Mouse (Mus musculus): ENCODE measurements around the gene Gm17689.

The Gm17689 gene

DNA sequence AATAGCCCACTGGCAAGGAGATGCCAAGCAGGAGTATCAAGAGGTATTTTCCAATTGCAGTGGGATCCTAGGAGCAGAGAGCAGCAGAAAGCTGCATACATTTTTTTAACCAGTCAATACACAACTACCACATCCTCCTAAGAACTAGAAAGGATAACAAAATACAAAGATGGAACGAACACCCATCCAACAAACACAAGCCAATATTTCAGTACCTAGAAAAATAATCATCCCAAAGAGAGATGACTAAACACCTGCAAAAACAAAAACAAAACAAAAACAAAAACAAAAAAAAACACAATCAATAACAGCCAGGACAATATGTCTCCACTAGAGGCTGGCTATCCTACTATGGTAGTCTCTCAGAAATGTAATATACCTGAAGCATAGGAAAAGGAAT is at the start of gene Gm17689:
Gene Gm17689, minus strand, starts transcription at position 101 of the 400 bp plus-strand sequence.
- DNase-seq: no peak

DNA sequence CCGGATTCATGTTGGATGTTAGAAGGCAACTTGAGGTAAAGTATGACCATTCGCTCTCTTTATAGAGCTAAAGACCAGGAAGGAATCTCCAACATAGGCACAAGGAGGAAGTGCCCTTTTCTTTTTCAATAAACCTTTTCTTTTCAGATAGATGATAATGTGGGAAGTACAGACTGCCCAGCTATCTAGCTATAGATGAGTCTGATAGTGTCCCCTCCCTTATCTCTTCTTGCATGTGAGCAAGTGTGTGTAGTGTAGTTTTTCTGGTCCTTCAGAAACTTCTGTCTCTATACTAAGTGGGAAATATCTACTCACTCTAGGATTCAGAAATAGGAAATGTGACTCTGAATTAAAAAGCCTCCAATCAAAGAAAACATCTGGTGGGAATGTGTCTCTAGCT is 40.6 kb downstream of the Gm17689 start, which contains the start of gene Gm5615:
Gene Gm5615, minus strand, starts transcription at position 101 of the 400 bp plus-strand sequence.
- no peak for DNase-seq
